Mouse (Mus musculus): ENCODE data around the gene E330009J07Rik. TPM values are rescaled to one million over a fixed set of nuclear protein-coding genes. Genes with fewer than 3 reads are reported as not detected.

E330009J07Rik gene
- total and polyA plus RNA-seq, 2 experiments, result 4.1 to 6.5 TPM

DNA sequence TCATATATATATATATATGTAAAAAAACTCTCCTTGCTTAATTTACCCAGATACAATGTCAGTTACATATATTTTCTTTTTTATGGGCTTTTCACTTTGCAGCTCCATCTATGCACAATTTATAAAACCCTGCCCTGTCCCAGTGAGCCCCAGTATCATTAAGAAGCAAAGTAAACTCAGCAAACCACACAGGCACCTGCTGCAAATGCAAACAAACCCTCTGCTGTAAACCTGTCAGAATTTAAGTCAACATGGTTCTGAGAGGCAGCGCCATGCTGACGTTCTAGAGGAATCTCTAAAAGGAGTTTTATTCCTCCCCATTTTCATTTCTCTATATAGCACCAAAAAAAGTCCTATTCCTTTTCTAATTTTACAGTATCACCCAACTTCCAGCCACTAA is 33.9 kb downstream of the E330009J07Rik start:
- Histone ChIP-seq H3K27me3 (ENCODE audit: control insufficient read depth, insufficient read depth, low read length) (no peaks in the 10 kb centered on the region), H3K4me1 (ENCODE audit: control insufficient read depth, insufficient read depth, low read length) (no peaks in the 10 kb centered on the region), H3K9ac (ENCODE audit: low read depth, low read length) (no peak overlapping the region), H3K79me2 (ENCODE audit: control insufficient read depth, insufficient read depth, low read length) (no peaks in the 10 kb centered on the region), H3K4me3 (ENCODE audit: insufficient read depth, low read depth, low read length) (no peak overlapping the region), H3K27ac (replicated peaks; ENCODE audit: insufficient read depth, low read depth, low read length) (no peak overlapping the region), H3K36me3 (ENCODE audit: control insufficient read depth, insufficient read depth, low read length) (peaks cover 16% of the 10 kb centered on the region)
- no peak for DNase-seq (ENCODE audit: extremely low read depth, low read depth, low spot score)
- TF ChIP-seq POLR2A (IDR thresholded peaks at IDR 0.05; ENCODE audit: extremely low read depth, insufficient read depth, low read length), result no peak
- no peak for TF ChIP-seq CTCF (IDR thresholded peaks at IDR 0.05; ENCODE audit: low read depth, low read length)
- WGBS, result 65% methylated on average over 2 of the region's 2 CpGs

DNA sequence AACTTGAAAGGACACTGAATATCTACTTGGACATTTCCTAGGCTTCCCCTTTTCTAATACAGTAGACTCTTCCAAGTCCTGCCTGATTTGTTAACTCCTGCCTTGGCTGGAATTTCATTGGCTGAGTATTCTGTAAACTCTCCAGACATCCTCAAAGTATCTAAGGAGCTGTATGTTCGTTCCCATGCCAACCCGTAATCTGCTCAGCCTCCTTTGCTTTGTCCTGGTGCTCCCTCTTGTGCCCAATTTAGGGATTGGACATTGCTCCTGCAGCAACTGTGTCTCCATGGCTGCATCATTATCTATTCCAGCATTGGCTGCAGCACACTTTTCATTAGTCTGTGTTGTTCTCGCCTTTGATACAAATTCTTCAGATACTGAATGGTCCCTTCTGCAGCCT is 42.7 kb downstream of the E330009J07Rik start:
- Histone ChIP-seq H3K9ac (ENCODE audit: low read depth, low read length) (no peak overlapping the region), H3K36me3 (ENCODE audit: control insufficient read depth, insufficient read depth, low read length) (peaks cover 11% of the 10 kb centered on the region; the same call in 1 of the 2 replicates), H3K4me3 (ENCODE audit: insufficient read depth, low read depth, low read length) (no peak overlapping the region), H3K79me2 (ENCODE audit: control insufficient read depth, insufficient read depth, low read length) (no peaks in the 10 kb centered on the region), H3K4me1 (ENCODE audit: control insufficient read depth, insufficient read depth, low read length) (no peaks in the 10 kb centered on the region), H3K27me3 (ENCODE audit: control insufficient read depth, insufficient read depth, low read length) (no peaks in the 10 kb centered on the region), H3K27ac (replicated peaks; ENCODE audit: insufficient read depth, low read depth, low read length) (no peak overlapping the region)
- 57% methylated on average over 3 of the region's 3 CpGs for WGBS
- peak; percentile 15 for DNase-seq (ENCODE audit: extremely low read depth, low read depth, low spot score)
- TF ChIP-seq POLR2A (IDR thresholded peaks at IDR 0.05; ENCODE audit: extremely low read depth, insufficient read depth, low read length) (no peak), CTCF (IDR thresholded peaks at IDR 0.05; ENCODE audit: low read depth, low read length) (peak; percentile 64)

DNA sequence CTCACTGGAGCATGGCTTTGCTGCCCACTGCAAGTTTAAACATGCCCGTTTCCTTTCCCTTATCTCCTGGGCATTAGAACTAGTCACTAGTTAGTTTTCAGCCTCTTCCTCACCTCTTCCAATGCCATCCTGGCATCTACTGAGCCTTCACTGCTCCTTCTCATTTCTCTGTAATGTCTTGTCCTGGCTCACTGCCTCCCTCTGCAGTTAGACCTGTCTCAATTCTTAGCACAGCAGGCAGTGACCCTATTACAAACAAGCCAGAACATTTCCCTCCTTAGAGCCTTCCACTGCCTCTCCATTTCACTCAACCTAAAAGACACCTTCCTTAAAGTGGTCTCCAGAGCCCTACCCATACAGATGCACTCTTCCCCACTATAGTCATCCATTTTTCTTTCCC is 45.0 kb downstream of the E330009J07Rik start:
- Histone ChIP-seq H3K4me3 (ENCODE audit: insufficient read depth, low read depth, low read length) (no peak overlapping the region), H3K79me2 (ENCODE audit: control insufficient read depth, insufficient read depth, low read length) (no peaks in the 10 kb centered on the region), H3K4me1 (ENCODE audit: control insufficient read depth, insufficient read depth, low read length) (no peaks in the 10 kb centered on the region), H3K36me3 (ENCODE audit: control insufficient read depth, insufficient read depth, low read length) (peaks cover 13% of the 10 kb centered on the region; the same call in 1 of the 2 replicates), H3K9ac (ENCODE audit: low read depth, low read length) (no peak overlapping the region), H3K27me3 (ENCODE audit: control insufficient read depth, insufficient read depth, low read length) (no peaks in the 10 kb centered on the region), H3K27ac (replicated peaks; ENCODE audit: insufficient read depth, low read depth, low read length) (no peak overlapping the region)
- no peak for TF ChIP-seq POLR2A (IDR thresholded peaks at IDR 0.05; ENCODE audit: extremely low read depth, insufficient read depth, low read length)
- TF ChIP-seq CTCF (IDR thresholded peaks at IDR 0.05; ENCODE audit: low read depth, low read length), result no peak
- 83% methylated on average over 1 of the region's 1 CpGs for WGBS
- DNase-seq (ENCODE audit: extremely low read depth, low read depth, low spot score), result no peak

DNA sequence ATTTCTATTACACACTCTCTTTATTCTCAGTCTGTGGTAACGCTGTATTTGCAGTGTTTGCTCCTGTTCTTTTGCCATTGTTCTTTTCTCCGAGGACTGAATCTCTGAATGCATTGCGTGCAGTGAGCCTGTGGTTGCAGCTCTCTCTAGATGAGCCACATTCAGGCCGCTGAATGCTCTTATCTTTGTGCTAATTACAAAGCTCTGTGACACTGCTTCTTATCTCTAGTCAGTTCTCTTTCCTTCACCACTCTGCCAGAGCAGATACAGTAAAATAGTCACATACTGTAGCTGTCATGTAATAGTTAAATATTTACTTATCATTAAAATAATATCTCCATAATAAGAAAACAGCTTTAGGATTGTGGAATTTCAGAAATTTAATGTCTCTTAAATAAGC is 47.3 kb downstream of the E330009J07Rik start:
- H3K27ac ChIP-seq (replicated peaks; ENCODE audit: insufficient read depth, low read depth, low read length), result no peak overlapping the region
- H3K79me2 ChIP-seq (ENCODE audit: control insufficient read depth, insufficient read depth, low read length), result no peaks in the 10 kb centered on the region
- H3K4me1 ChIP-seq (ENCODE audit: control insufficient read depth, insufficient read depth, low read length), result no peaks in the 10 kb centered on the region
- WGBS, result 79% methylated on average over 4 of the region's 4 CpGs
- TF ChIP-seq POLR2A (IDR thresholded peaks at IDR 0.05; ENCODE audit: extremely low read depth, insufficient read depth, low read length), result no peak
- TF ChIP-seq CTCF (IDR thresholded peaks at IDR 0.05; ENCODE audit: low read depth, low read length), result no peak
- H3K9ac ChIP-seq (ENCODE audit: low read depth, low read length), result no peak overlapping the region
- H3K36me3 ChIP-seq (ENCODE audit: control insufficient read depth, insufficient read depth, low read length), result peaks cover 10% of the 10 kb centered on the region; the same call in 1 of the 2 replicates
- no peaks in the 10 kb centered on the region for H3K27me3 ChIP-seq (ENCODE audit: control insufficient read depth, insufficient read depth, low read length)
- H3K4me3 ChIP-seq (ENCODE audit: insufficient read depth, low read depth, low read length), result no peak overlapping the region
- no peak for DNase-seq (ENCODE audit: extremely low read depth, low read depth, low spot score)

DNA sequence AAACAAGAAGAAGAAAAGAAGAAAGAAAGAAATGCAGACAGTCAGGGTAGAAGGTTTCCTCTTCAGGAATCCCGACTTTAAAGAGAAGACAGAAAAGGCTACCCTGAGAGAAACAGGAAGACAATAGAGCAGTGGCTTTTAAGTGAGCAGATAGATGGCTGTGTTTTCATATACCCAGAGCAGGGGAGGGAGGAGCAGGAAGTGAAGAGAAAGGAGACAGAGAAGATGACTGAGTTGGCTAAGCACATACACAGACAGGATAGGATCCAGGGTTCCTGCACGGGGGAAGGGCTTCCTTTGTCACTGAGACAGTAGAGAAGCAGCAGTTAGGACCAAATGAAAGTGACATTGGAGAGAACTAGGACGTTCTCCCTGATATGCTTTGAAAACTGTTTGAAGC is 50.3 kb downstream of the E330009J07Rik start:
- Histone ChIP-seq H3K9ac (ENCODE audit: low read depth, low read length) (no peak overlapping the region), H3K4me1 (ENCODE audit: control insufficient read depth, insufficient read depth, low read length) (no peaks in the 10 kb centered on the region), H3K27me3 (ENCODE audit: control insufficient read depth, insufficient read depth, low read length) (no peaks in the 10 kb centered on the region), H3K27ac (replicated peaks; ENCODE audit: insufficient read depth, low read depth, low read length) (no peak overlapping the region), H3K4me3 (ENCODE audit: insufficient read depth, low read depth, low read length) (no peak overlapping the region), H3K79me2 (ENCODE audit: control insufficient read depth, insufficient read depth, low read length) (no peaks in the 10 kb centered on the region), H3K36me3 (ENCODE audit: control insufficient read depth, insufficient read depth, low read length) (peaks cover 12% of the 10 kb centered on the region; the same call in 1 of the 2 replicates)
- DNase-seq (ENCODE audit: extremely low read depth, low read depth, low spot score), result no peak
- WGBS, result 57% methylated on average over 3 of the region's 3 CpGs
- TF ChIP-seq POLR2A (IDR thresholded peaks at IDR 0.05; ENCODE audit: extremely low read depth, insufficient read depth, low read length) (no peak), CTCF (IDR thresholded peaks at IDR 0.05; ENCODE audit: low read depth, low read length) (no peak)

DNA sequence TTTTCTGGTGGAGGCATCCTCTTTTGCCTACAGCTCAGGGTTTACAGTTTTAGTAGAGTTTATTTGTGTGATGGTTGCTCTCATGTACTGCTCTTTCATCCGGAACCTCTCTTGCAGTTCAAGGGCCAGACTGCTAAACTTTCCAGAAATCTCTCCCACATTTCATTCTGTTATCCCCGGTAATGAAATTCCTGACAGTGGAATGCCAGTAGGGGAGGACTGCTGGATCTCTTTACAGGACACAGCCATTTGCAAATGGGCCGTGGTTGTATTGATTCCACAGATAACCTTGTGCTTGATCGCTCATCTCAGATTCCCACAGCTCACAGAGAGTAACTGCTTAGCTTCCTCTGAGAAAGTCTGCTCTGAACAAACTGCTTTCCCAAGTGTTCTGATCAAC is 54.0 kb downstream of the E330009J07Rik start:
- DNase-seq (ENCODE audit: extremely low read depth, low read depth, low spot score), result no peak

More for the DNA sequence above, 54.0 kb downstream of the E330009J07Rik start:
- Histone ChIP-seq H3K4me3 (ENCODE audit: insufficient read depth, low read depth, low read length) (no peak overlapping the region), H3K36me3 (ENCODE audit: control insufficient read depth, insufficient read depth, low read length) (peaks cover 7% of the 10 kb centered on the region; the same call in 1 of the 2 replicates), H3K27me3 (ENCODE audit: control insufficient read depth, insufficient read depth, low read length) (no peaks in the 10 kb centered on the region), H3K27ac (replicated peaks; ENCODE audit: insufficient read depth, low read depth, low read length) (no peak overlapping the region), H3K4me1 (ENCODE audit: control insufficient read depth, insufficient read depth, low read length) (no peaks in the 10 kb centered on the region), H3K79me2 (ENCODE audit: control insufficient read depth, insufficient read depth, low read length) (no peaks in the 10 kb centered on the region), H3K9ac (ENCODE audit: low read depth, low read length) (no peak overlapping the region)
- TF ChIP-seq CTCF (IDR thresholded peaks at IDR 0.05; ENCODE audit: low read depth, low read length), result no peak
- 89% methylated on average over 4 of the region's 4 CpGs for WGBS

All from liver, adult 2 months (tissue).